Mouse (Mus musculus): ENCODE measurements around the gene Olfr92. TPM values are rescaled to one million over a fixed set of nuclear protein-coding genes. Genes with fewer than 3 reads are reported as not detected.

Gene Olfr92
- polyA plus RNA-seq, 1 experiment from 2014 or later, result not detected

DNA sequence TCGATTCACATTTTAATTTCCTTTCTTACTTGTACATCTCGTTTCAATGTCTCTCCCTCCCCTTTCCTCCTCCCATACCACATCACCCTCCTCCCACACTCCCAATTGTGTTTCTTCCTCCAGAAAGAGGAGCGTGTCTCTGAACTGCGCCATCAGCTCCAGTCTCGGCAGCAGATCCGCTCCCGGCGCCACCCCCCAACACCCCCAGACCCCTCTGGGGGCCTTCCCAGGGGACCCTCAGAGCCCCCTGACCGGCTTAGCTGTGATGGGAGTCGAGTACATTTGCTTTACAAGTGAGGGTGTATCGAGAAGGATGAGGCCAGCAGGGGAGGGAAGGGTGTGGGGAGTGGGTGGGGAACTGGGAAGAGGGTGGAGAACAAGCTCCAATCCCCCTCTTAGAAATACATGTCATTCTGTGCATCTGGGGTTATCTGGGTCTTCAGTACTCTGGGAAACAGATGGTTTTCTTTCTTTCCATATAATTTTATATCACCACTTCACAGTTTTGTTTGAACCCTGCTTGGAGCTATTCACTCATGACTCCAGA is 47.1 kb downstream of the Olfr92 start:
- Histone ChIP-seq H3K4me3 (ENCODE audit: low read depth, low read length) (no peak overlapping the region), H3K27ac (replicated peaks; ENCODE audit: low read depth, low read length) (no peak overlapping the region), H3K4me2 (ENCODE audit: low read depth, low read length) (no peak overlapping the region), H3K9ac (replicated peaks; ENCODE audit: low read length) (no peak overlapping the region), H3K27me3 (ENCODE audit: control insufficient read depth, insufficient read depth, low read length) (no peaks in the 10 kb centered on the region), H3K4me1 (ENCODE audit: control insufficient read depth, insufficient read depth, low read length) (no peaks in the 10 kb centered on the region), H3K36me3 (replicated peaks; ENCODE audit: control insufficient read depth, insufficient read depth, low read depth, low read length) (peaks cover 6% of the 10 kb centered on the region), H3K9me3 (replicated peaks; ENCODE audit: control insufficient read depth, low read length) (no peaks in the 10 kb centered on the region)
- ATAC-seq (replicated peaks; ENCODE audit: insufficient number of reproducible peaks, low FRiP score, low TSS enrichment, low read depth) (no peak), DNase-seq (ENCODE audit: low spot score) (no peak)
- 66% methylated on average over 11 of the region's 11 CpGs for WGBS

DNA sequence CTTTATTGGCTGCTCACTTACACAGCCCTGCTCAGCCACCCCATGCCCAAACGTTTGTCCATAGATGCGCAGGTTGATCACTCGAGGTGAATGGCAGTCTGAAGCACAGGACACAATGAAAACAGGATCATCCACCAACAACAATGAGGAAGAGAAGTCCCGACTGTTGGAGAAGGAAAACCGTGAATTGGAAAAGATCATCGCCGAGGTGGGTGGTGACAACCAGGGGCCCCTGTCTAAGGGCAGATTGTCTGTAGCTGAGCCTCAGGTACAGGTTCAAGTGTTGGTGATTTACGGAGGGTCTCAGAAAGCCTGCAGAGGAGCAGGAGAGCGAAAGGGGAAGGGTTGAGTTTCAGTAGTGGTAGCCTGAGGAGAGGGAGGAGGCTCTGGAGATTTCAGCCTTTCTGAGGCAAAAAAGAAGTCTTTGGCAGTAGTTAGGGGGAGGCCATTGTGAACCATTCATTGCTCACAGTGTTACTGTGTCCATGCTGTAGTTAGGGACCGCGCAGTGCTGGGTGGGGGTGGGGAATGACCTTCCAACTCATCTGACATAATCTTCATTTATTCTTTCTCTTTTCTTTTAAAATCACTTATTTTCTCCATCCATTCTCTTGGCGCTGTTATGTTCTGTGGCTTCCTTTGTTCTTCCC is 47.7 kb downstream of the Olfr92 start:
- no peak overlapping the region for H3K9ac ChIP-seq (replicated peaks; ENCODE audit: low read length)
- ATAC-seq (replicated peaks; ENCODE audit: insufficient number of reproducible peaks, low FRiP score, low TSS enrichment, low read depth), result no peak

DNA sequence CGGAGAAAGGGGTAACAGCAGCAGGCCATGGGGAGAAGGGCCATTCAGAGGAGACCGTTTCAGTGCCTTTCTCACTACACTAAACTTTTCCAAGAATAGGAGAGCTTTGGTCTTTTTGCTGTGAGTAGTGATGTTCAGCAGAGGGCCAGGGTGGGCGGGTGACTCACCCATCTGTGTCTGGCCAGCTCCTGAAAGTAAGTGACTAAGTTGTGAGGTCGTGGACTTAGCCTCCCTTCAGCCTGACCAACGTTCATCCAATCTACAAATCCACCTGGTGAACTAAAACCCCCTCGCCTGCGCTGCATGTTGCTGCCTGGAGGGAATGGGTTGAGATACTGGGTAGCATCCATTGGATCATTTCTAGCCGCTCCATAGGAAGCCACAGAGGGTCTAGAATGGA is 49.8 kb downstream of the Olfr92 start:
- ATAC-seq (replicated peaks; ENCODE audit: insufficient number of reproducible peaks, low FRiP score, low TSS enrichment, low read depth) (no peak), DNase-seq (ENCODE audit: low spot score) (no peak)
- no peak overlapping the region for H3K9ac ChIP-seq (replicated peaks; ENCODE audit: low read length)
- H3K9me3 ChIP-seq (replicated peaks; ENCODE audit: control insufficient read depth, low read length), result no peaks in the 10 kb centered on the region
- no peak overlapping the region for H3K4me2 ChIP-seq (ENCODE audit: low read depth, low read length)
- no peak overlapping the region for H3K4me3 ChIP-seq (ENCODE audit: low read depth, low read length)
- H3K27ac ChIP-seq (replicated peaks; ENCODE audit: low read depth, low read length), result no peak overlapping the region
- H3K36me3 ChIP-seq (replicated peaks; ENCODE audit: control insufficient read depth, insufficient read depth, low read depth, low read length), result peaks cover 6% of the 10 kb centered on the region
- no peaks in the 10 kb centered on the region for H3K27me3 ChIP-seq (ENCODE audit: control insufficient read depth, insufficient read depth, low read length)
- 91% methylated on average over 8 of the region's 8 CpGs for WGBS
- H3K4me1 ChIP-seq (ENCODE audit: control insufficient read depth, insufficient read depth, low read length), result no peaks in the 10 kb centered on the region

More for the DNA sequence above, 47.7 kb downstream of the Olfr92 start:
- Histone ChIP-seq H3K4me2 (ENCODE audit: low read depth, low read length) (no peak overlapping the region), H3K4me3 (ENCODE audit: low read depth, low read length) (no peak overlapping the region), H3K27ac (replicated peaks; ENCODE audit: low read depth, low read length) (no peak overlapping the region), H3K9me3 (replicated peaks; ENCODE audit: control insufficient read depth, low read length) (no peaks in the 10 kb centered on the region), H3K27me3 (ENCODE audit: control insufficient read depth, insufficient read depth, low read length) (no peaks in the 10 kb centered on the region), H3K36me3 (replicated peaks; ENCODE audit: control insufficient read depth, insufficient read depth, low read depth, low read length) (peaks cover 6% of the 10 kb centered on the region), H3K4me1 (ENCODE audit: control insufficient read depth, insufficient read depth, low read length) (no peaks in the 10 kb centered on the region)
- no peak for DNase-seq (ENCODE audit: low spot score)
- 78% methylated on average over 12 of the region's 12 CpGs for WGBS

DNA sequence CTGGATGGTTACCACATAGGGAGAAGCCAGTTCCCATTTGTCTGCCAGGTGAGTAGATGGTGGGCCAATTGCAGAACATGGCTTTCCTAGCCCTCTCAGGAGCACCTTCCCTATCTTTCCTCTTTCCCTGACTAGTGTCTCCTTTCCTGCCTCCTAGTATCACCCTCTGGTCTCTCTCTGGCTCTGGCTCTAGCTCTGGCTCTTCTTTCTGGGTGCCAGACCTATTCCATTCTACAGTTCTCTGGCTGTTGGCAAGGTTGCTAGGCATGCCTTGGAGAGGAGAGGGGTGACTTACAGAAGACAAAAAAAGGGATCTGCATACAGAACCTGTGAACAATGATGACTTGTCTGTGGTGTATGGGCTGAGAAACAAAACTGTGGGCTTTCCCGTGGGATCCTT is 52.0 kb downstream of the Olfr92 start:
- Histone ChIP-seq H3K4me1 (ENCODE audit: control insufficient read depth, insufficient read depth, low read length) (no peaks in the 10 kb centered on the region), H3K4me2 (ENCODE audit: low read depth, low read length) (no peak overlapping the region), H3K27me3 (ENCODE audit: control insufficient read depth, insufficient read depth, low read length) (no peaks in the 10 kb centered on the region), H3K9ac (replicated peaks; ENCODE audit: low read length) (no peak overlapping the region), H3K9me3 (replicated peaks; ENCODE audit: control insufficient read depth, low read length) (no peaks in the 10 kb centered on the region), H3K27ac (replicated peaks; ENCODE audit: low read depth, low read length) (no peak overlapping the region), H3K4me3 (ENCODE audit: low read depth, low read length) (no peak overlapping the region), H3K36me3 (replicated peaks; ENCODE audit: control insufficient read depth, insufficient read depth, low read depth, low read length) (peaks cover 6% of the 10 kb centered on the region)
- no peak for ATAC-seq (replicated peaks; ENCODE audit: insufficient number of reproducible peaks, low FRiP score, low TSS enrichment, low read depth)
- no peak for DNase-seq (ENCODE audit: low spot score)
- 87% methylated on average over 1 of the region's 1 CpGs for WGBS

DNA sequence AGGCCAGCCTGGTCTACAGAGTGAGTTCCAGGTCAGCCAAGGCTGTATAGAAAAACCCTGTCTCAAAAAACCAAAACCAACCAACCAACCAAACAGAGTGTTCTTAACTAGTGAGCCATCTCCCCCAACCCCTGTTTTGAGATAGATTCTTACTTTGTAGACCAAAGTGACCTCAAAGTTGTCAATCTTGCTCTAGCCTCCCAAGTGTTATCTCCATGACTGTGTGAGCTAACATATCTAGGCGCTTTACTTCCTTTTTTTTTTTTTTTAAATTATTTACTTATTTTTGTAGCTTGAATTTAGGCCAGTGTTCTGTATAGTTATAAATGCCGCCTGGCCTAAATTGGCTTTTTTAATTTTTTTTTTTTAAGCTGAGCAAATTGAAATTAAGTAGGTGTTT is 53.9 kb downstream of the Olfr92 start:
- peaks cover 3% of the 10 kb centered on the region for H3K36me3 ChIP-seq (replicated peaks; ENCODE audit: control insufficient read depth, insufficient read depth, low read depth, low read length)
- no peak overlapping the region for H3K4me2 ChIP-seq (ENCODE audit: low read depth, low read length)
- no peak for ATAC-seq (replicated peaks; ENCODE audit: insufficient number of reproducible peaks, low FRiP score, low TSS enrichment, low read depth)
- 94% methylated on average over 2 of the region's 2 CpGs for WGBS
- H3K4me3 ChIP-seq (ENCODE audit: low read depth, low read length), result no peak overlapping the region
- H3K9me3 ChIP-seq (replicated peaks; ENCODE audit: control insufficient read depth, low read length), result no peaks in the 10 kb centered on the region
- no peak overlapping the region for H3K27ac ChIP-seq (replicated peaks; ENCODE audit: low read depth, low read length)
- no peak overlapping the region for H3K9ac ChIP-seq (replicated peaks; ENCODE audit: low read length)
- H3K4me1 ChIP-seq (ENCODE audit: control insufficient read depth, insufficient read depth, low read length), result no peaks in the 10 kb centered on the region
- no peak for DNase-seq (ENCODE audit: low spot score)
- H3K27me3 ChIP-seq (ENCODE audit: control insufficient read depth, insufficient read depth, low read length), result no peaks in the 10 kb centered on the region

DNA sequence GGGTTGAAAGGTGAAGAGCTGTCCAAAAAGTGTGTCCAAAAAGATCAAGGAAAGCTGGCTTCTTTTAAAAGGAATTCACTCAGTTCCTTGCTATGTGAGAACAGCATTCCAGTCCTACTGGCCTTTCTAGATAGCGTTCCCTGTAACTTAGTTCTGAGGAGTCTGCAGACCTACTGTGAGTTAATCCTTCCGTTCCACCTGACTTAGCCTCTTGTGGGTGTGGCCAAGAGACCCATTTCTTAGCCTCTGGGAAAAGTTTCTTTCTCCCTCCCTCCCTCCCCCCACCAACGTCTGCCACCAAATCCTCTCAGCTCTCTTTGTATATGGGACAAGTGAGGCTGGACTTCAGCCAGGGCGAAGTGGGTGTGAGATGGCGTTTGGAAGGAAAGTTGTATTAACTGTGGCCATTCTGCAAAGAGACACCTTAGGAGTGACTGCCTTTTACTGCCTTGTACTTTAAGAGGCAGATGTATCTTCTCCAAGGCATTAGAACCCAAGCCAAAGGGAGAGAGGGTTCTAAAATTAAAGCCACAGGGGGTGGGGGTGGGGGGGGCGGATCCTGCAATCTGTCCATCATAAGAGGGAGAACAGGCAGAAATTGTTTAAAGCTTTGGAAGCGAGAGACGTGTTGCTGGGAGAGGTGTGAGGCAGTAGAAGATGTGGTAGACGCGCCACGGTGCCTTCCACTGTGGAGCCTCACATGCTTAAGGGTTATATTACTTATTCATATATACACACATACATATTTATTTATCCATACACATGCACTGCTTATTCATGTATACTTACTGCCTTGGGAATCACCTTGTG is 56.0 kb downstream of the Olfr92 start:
- Histone ChIP-seq H3K4me2 (ENCODE audit: low read depth, low read length) (no peak overlapping the region), H3K4me3 (ENCODE audit: low read depth, low read length) (no peak overlapping the region), H3K9ac (replicated peaks; ENCODE audit: low read length) (no peak overlapping the region), H3K36me3 (replicated peaks; ENCODE audit: control insufficient read depth, insufficient read depth, low read depth, low read length) (peaks cover 3% of the 10 kb centered on the region), H3K9me3 (replicated peaks; ENCODE audit: control insufficient read depth, low read length) (no peaks in the 10 kb centered on the region), H3K27me3 (ENCODE audit: control insufficient read depth, insufficient read depth, low read length) (no peaks in the 10 kb centered on the region), H3K4me1 (ENCODE audit: control insufficient read depth, insufficient read depth, low read length) (no peaks in the 10 kb centered on the region), H3K27ac (replicated peaks; ENCODE audit: low read depth, low read length) (no peak overlapping the region)
- WGBS, result 75% methylated on average over 11 of the region's 11 CpGs
- ATAC-seq (replicated peaks; ENCODE audit: insufficient number of reproducible peaks, low FRiP score, low TSS enrichment, low read depth) (no peak), DNase-seq (ENCODE audit: low spot score) (no peak)

DNA sequence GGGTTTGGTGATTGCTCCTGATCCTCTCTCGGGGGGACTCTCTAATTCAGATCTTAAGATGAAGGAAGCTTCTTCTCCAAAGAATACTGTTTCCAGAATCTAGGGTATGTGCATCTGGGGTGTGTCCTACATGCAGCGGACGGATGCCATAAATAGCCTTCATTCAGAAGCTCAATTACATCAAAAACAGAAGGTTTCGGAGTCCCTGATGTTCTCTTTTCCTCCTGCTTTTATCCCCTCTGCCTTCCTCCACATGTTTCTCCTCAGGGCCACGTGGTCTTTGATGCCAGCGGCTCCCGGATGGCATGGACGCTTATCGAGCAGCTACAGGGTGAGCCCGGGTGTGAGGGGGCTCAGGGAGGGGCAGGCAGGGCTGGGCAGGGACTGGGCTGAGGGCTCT is 56.8 kb downstream of the Olfr92 start:
- peaks cover 3% of the 10 kb centered on the region for H3K36me3 ChIP-seq (replicated peaks; ENCODE audit: control insufficient read depth, insufficient read depth, low read depth, low read length)
- WGBS, result 59% methylated on average over 10 of the region's 10 CpGs
- no peak overlapping the region for H3K9ac ChIP-seq (replicated peaks; ENCODE audit: low read length)
- no peaks in the 10 kb centered on the region for H3K9me3 ChIP-seq (replicated peaks; ENCODE audit: control insufficient read depth, low read length)
- no peak for ATAC-seq (replicated peaks; ENCODE audit: insufficient number of reproducible peaks, low FRiP score, low TSS enrichment, low read depth)
- H3K4me2 ChIP-seq (ENCODE audit: low read depth, low read length), result no peak overlapping the region
- no peak for DNase-seq (ENCODE audit: low spot score)
- H3K27ac ChIP-seq (replicated peaks; ENCODE audit: low read depth, low read length), result no peak overlapping the region
- no peaks in the 10 kb centered on the region for H3K4me1 ChIP-seq (ENCODE audit: control insufficient read depth, insufficient read depth, low read length)
- no peak overlapping the region for H3K4me3 ChIP-seq (ENCODE audit: low read depth, low read length)
- no peaks in the 10 kb centered on the region for H3K27me3 ChIP-seq (ENCODE audit: control insufficient read depth, insufficient read depth, low read length)

DNA sequence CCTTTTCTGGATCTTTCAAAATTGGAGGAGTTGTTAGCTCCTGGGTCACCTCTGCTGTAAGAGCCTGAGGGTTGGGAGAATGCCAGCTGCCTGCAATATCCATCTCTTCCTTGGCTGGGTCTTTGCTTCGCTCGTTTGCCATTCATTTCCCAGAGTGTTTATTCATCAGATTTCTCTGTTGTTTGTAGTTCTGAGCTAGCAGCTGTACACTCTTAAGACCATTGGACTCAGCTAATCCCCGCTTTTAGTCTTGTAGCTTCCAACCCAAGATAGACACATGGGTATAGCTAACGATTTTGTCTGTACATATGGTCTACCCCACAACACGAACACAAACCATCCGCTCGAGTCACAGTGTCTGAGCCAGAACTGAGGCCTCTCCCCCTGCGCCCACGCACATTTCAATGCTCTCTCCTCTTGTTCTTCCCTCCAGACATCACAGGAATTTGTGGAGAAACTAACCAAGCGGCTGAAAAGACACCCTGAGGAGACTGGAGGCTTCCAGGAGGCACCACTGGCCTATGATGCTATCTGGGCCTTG is 57.7 kb downstream of the Olfr92 start:
- H3K27me3 ChIP-seq (ENCODE audit: control insufficient read depth, insufficient read depth, low read length), result no peaks in the 10 kb centered on the region
- H3K4me1 ChIP-seq (ENCODE audit: control insufficient read depth, insufficient read depth, low read length), result no peaks in the 10 kb centered on the region
- no peak overlapping the region for H3K27ac ChIP-seq (replicated peaks; ENCODE audit: low read depth, low read length)
- no peak overlapping the region for H3K4me3 ChIP-seq (ENCODE audit: low read depth, low read length)
- no peaks in the 10 kb centered on the region for H3K9me3 ChIP-seq (replicated peaks; ENCODE audit: control insufficient read depth, low read length)
- ATAC-seq (replicated peaks; ENCODE audit: insufficient number of reproducible peaks, low FRiP score, low TSS enrichment, low read depth) (no peak), DNase-seq (ENCODE audit: low spot score) (no peak)
- peaks cover 3% of the 10 kb centered on the region for H3K36me3 ChIP-seq (replicated peaks; ENCODE audit: control insufficient read depth, insufficient read depth, low read depth, low read length)
- WGBS, result 90% methylated on average over 10 of the region's 10 CpGs
- no peak overlapping the region for H3K4me2 ChIP-seq (ENCODE audit: low read depth, low read length)
- no peak overlapping the region for H3K9ac ChIP-seq (replicated peaks; ENCODE audit: low read length)
